Mouse (Mus musculus) mouse trophoblast stem cell (cell line): Measurements from ENCODE around the gene Cntfr.

Experiments used
- in situ Hi-C, 2 experiments: fragments of 300-500 bp; cut with MseI, MboI; formaldehyde crosslinking; loops; 2 replicates in 1 of 2; 3 replicates in 1 of 2; pipeline ENCODE4 v1.15.1; 2025

The Cntfr gene

DNA sequence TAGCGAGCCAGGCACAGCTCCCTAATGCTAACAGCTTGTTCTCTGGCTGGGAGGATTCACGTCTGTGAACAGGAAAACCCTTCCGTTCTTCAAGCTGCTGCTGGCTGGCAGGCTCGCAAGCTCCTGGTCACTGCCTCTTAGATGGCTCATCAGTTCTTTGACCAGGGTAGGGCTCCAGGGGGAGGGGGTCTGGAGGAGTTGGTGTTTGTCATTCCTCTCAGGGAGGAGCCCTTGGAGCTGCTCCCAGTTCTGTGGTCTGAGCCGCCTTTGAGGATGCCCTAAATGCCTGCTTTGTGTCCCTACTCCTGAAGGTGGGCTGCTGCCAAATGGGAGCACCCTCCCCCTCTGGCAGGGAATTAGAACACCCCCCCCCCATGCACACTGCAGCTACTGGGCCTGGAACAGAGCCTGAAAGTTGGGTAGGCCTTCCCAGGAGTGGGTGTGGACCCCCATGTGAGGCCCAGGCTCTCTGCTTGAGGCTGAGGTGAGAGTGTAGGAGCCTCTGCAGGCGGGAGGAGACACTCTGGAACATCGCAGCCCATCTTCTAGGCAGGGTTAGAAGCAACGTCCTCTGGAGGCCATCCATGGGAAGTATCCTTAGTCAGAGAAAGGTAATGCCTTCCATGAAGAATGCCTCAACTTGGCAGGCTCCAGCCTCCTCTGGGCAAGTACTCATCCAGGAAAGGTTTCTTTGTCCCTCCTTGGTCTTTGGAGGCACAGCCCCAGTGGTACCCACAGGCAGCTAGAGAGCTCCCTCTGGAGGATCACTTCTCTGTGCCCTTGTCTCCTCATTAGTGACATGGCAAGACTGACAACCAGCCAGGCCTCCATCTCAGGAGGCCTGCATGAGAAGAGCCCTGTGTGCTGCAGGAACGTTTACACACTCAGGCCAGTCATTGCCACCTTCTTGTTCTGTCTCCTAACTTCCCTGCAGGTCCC lies 81.0 kb downstream of the Cntfr start:
- in situ Hi-C loops, result no loop called here

DNA sequence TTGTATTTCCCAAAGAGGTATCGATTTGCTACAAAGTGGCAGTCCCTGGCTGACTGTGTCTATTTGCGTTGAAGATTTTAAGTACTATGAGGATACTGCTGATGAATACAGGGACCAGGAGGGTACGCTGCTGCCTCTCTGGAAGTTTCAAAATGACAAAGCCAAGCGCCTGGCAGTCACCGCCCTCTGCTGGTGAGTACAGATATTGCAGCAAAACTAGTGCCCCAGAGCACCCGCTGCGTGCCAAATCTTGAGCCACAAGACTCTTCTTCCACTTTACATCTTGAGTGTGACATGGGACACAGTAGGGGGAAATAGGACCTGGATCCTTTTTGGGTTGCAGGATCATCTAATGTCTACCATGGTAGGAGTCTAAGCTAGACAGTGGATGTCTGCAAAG lies 82.7 kb downstream of the Cntfr start:
- in situ Hi-C loops, result loop anchor here in 1 of 2 experiments (5.0 kb wide), 1 partner anchor 92 kb away; no protein-coding TSS in a partner anchor

DNA sequence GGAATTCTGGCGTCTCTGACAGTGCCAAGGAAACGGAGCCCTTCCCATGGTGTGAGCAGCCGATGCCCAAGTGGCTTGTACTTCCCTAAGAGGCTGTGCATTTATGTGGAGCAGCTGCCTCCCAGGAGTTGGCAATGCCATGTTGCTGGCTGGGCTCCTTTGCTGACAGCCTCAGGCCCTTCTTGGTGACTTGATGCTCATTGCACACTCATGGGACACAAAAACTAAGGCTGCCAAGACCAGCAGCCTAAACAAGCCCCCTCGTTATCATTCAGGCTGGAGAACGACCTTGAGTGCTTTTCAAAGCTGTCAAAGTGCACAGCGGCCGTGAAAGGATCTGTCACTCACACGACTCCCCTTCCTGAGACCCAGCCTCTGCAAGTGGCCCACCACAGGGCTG lies 84.7 kb downstream of the Cntfr start:
- in situ Hi-C loops, result loop anchor here in 1 of 2 experiments (5.0 kb wide), 1 partner anchor 90 kb away; no protein-coding TSS in a partner anchor

DNA sequence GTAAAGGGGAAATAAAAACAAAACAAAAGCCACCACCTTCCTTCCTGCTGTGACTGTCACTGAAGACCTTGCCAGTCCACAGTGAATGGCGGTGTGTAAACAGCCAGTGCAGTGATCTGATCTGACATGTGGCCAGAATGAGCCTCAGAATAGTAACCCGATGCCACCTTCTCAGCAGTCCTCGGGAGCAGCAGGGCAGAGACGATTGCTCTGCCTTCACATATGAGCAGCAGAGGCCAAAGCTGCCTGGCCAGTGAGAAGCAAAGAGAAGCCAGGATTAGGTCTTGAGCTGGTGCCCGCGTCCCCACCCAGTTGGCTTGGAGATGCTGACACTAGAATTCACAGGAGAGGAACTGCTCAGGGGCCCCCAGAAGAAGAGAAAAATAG lies 86.3 kb downstream of the Cntfr start:
- in situ Hi-C loops, result loop anchor here in 1 of 2 experiments (5.0 kb wide), 1 partner anchor 88 kb away; no protein-coding TSS in a partner anchor

DNA sequence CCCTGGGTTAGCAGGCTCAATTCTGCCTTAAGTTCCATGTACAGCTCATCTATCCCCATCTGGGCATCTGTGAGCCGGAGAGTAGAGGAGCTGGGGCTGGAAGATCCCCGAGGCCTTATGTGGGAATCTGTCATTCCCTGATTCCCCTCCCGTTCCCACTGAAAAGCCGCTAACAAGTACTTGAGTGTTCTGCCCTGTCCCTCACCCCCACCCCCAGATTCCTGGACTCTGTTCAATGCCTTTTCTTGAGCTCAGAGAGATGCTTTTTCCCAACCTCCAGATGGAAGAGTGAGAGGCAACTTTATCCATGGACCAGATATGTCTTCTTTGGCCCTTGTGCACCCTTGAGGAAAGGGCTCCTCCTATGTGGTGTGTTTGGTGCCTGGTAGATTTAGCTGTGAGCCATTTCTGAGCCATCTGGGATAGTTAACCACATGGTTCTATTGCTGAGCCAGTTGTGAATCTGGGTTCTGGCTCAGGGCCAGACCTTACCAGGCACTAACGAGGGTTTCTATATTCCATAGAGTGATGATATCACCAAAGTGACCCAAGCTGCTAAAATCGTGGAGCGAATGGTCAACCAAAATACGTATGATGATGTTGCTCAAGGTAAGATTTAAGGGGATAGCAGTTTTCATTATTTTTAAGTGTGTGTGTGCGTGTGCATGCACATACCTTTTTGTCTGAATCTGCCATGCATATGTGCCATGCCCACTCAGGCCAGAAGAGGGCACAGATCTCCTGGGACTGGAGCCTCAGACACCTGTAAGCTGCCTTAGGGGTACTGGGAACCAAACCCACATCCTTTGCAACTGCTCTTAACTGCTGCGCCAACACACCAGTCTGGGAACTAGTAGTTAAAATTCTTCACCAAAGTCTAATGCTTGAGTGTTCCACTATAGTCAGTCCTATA lies 87.0 kb downstream of the Cntfr start:
- in situ Hi-C loops, result loop anchor here in 1 of 2 experiments (5.0 kb wide), 1 partner anchor 88 kb away; no protein-coding TSS in a partner anchor
